Mouse (Mus musculus) thymus, adult 2 months (tissue): Measurements from ENCODE around the gene Tcte1.

Source experiments
- CTCF ChIP-seq: fragments of 200-500 bp; IDR thresholded peaks from 2 replicates; pipeline ENCODE4 v1.5.1; 2012; ENCODE audit warnings: mild to moderate bottlenecking, control low read depth, low read length, moderate library complexity, borderline replicate concordance; ENCODE audit not compliant: control insufficient read depth, poor library complexity, insufficient read depth; ENCODE audit errors: extremely low read depth
- POLR2A ChIP-seq: fragments of 200-500 bp; IDR thresholded peaks from 2 replicates; pipeline ENCODE4 v1.6.1; 2012; ENCODE audit warnings: mild to moderate bottlenecking, low read length, control low read depth, moderate library complexity; ENCODE audit not compliant: control insufficient read depth, poor library complexity, insufficient read depth; ENCODE audit errors: extremely low read depth

- TF ChIP-seq POLR2A (no peak), CTCF (no peak)
Observed at GRCm38 (mm10) chr17:45547461-45548190, 24.4 kb downstream of the Tcte1 start.
